Mouse (Mus musculus): Measurements from ENCODE around the gene Psmd12. TPM values are rescaled to one million over a fixed set of nuclear protein-coding genes. Genes with fewer than 3 reads are reported as not detected.

Psmd12 gene
- polyA plus RNA-seq, 1 experiment from 2014 or later: 178 TPM

- Histone ChIP-seq H3K9ac (no peak overlapping the region), H3K27ac (no peak overlapping the region), H3K4me1 (peaks cover 23% of the 10 kb centered on the region), H3K27me3 (no peaks in the 10 kb centered on the region), H3K4me3 (no peak overlapping the region), H3K4me2 (replicated peaks) (no peak overlapping the region), H3K36me3 (peaks cover 15% of the 10 kb centered on the region), H3K9me3 (no peaks in the 10 kb centered on the region)
- WGBS: 72% methylated on average over 17 of the region's 17 CpGs
- ATAC-seq (ENCODE audit: low FRiP score, low read depth): no peak
These were observed 29.9 kb upstream of the Psmd12 start for GRCm38 (mm10) chr11:107449169-107449910.

GRCm38 (mm10) chr11:107450097-107450496 is 29.2 kb upstream of the Psmd12 start:
- H3K9me3 ChIP-seq: no peaks in the 10 kb centered on the region
- peaks cover 23% of the 10 kb centered on the region for H3K4me1 ChIP-seq
- no peak for ATAC-seq (ENCODE audit: low FRiP score, low read depth)
- H3K27ac ChIP-seq: no peak overlapping the region
- no peak overlapping the region for H3K9ac ChIP-seq
- WGBS: 87% methylated on average over 6 of the region's 6 CpGs
- no peak overlapping the region for H3K4me2 ChIP-seq (replicated peaks)
- H3K27me3 ChIP-seq: no peaks in the 10 kb centered on the region
- peaks cover 15% of the 10 kb centered on the region for H3K36me3 ChIP-seq
- H3K4me3 ChIP-seq: no peak overlapping the region

DNA sequence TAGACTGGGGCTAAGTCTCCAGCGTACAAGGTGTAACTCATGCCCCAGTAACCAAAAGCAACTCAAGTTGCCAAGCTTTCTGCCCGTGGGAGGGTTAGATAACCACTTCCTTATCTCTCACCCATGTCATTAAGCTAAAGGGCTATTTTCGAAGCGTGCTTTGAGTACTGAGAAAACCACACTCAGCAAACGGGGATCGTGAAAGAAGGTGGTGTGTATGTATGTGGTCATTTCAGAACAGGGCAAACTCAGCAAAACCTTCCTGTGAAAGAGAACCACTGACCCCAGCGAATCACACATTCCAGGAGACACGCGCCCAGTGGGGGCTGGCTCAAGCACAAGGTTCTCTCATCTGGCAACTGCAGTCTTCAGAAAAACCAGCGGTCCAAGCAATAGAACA is 28.2 kb upstream of the Psmd12 start:
- no peak overlapping the region for H3K9ac ChIP-seq
- whole genome bisulfite sequencing: 85% methylated on average over 10 of the region's 10 CpGs
- no peaks in the 10 kb centered on the region for H3K9me3 ChIP-seq
- H3K4me1 ChIP-seq: peaks cover 23% of the 10 kb centered on the region
- no peak overlapping the region for H3K4me2 ChIP-seq (replicated peaks)
- ATAC-seq (ENCODE audit: low FRiP score, low read depth): no peak
- H3K27ac ChIP-seq: no peak overlapping the region
- no peak overlapping the region for H3K4me3 ChIP-seq
- peaks cover 16% of the 10 kb centered on the region for H3K36me3 ChIP-seq
- no peaks in the 10 kb centered on the region for H3K27me3 ChIP-seq

DNA sequence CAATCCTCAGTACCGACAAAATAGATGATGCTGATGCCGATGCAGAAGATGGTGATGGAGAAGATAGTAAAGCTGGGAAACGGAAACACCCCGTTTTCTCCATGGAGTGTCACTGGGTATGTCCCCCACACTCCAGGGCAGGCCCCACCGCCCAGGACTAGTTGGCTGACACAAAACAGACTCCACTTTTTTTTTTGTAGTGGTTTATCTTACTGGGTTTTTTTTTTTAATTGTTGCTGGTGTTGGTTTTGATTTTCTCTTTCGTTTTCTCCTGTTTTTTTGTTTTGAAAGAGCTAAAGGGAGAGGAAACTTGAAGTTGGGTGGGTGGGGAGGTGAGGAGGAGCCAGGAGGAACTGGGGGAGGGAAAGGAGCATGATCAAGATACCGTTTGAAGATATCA is 27.2 kb upstream of the Psmd12 start:
- Histone ChIP-seq H3K27ac (no peak overlapping the region), H3K36me3 (peaks cover 19% of the 10 kb centered on the region), H3K9me3 (no peaks in the 10 kb centered on the region), H3K9ac (no peak overlapping the region), H3K27me3 (no peaks in the 10 kb centered on the region), H3K4me3 (no peak overlapping the region), H3K4me2 (replicated peaks) (no peak overlapping the region), H3K4me1 (peaks cover 20% of the 10 kb centered on the region)
- WGBS: 94% methylated on average over 7 of the region's 7 CpGs
- no peak for ATAC-seq (ENCODE audit: low FRiP score, low read depth)

GRCm38 (mm10) chr11:107454546-107455462 is 24.5 kb upstream of the Psmd12 start:
- 55% methylated on average over 19 of the region's 19 CpGs for WGBS
- H3K9ac ChIP-seq: no peak overlapping the region
- H3K27me3 ChIP-seq: no peaks in the 10 kb centered on the region
- H3K4me2 ChIP-seq (replicated peaks): no peak overlapping the region
- ATAC-seq (ENCODE audit: low FRiP score, low read depth): no peak
- H3K9me3 ChIP-seq: no peaks in the 10 kb centered on the region
- peaks cover 22% of the 10 kb centered on the region for H3K36me3 ChIP-seq
- no peak overlapping the region for H3K4me3 ChIP-seq
- H3K4me1 ChIP-seq: 0 out of 2 replicates have a peak, but pooled peaks cover 9% of the 10 kb centered on the region
- no peak overlapping the region for H3K27ac ChIP-seq

DNA sequence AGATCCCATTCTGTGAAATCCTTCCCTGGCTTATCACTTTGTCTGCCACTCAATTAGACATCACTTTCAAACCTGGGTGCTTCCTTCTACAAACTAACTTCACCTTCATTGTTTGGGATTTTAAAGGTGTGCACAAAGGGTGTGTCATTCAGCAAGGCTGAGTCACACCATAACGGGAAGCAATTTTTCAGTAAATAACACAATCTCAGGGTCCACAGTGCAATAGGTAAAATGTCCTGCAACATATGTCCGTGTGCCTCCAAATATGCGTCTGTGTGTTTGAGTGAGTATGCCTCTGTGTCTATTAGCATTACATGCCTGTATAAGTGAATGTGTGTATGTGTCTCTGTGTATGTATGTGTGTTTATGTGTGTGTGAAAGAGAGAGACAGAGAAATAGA is 22.0 kb upstream of the Psmd12 start:
- no peak overlapping the region for H3K4me3 ChIP-seq
- no peak overlapping the region for H3K4me2 ChIP-seq (replicated peaks)
- H3K27ac ChIP-seq: no peak overlapping the region
- 0 out of 2 replicates have a peak, but pooled peaks cover 12% of the 10 kb centered on the region for H3K4me1 ChIP-seq
- WGBS: 93% methylated on average over 3 of the region's 3 CpGs
- no peak overlapping the region for H3K9ac ChIP-seq
- H3K9me3 ChIP-seq: no peaks in the 10 kb centered on the region
- H3K36me3 ChIP-seq: peaks cover 26% of the 10 kb centered on the region
- no peaks in the 10 kb centered on the region for H3K27me3 ChIP-seq
- no peak for ATAC-seq (ENCODE audit: low FRiP score, low read depth)

DNA sequence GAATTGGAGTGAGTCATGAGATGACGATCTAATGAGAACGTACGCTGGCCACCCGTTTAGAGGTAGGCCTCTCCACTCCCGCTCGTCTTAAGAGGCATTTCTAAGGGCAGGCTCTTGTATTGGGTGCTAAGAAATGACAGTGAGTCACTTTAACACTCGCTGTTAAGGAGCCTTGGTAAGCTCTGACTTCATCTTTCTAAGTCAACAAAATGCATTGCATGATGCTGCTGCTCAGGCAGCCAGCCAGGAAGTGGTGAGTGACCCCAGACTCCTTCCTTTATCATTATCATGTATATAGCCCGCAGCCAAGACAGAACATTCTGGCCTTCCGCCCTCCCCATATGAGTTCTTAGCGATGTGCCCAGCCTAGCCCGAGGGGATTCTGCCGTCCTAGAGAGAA is 21.0 kb upstream of the Psmd12 start:
- H3K27ac ChIP-seq: no peak overlapping the region
- H3K9me3 ChIP-seq: no peaks in the 10 kb centered on the region
- WGBS: 82% methylated on average over 12 of the region's 12 CpGs
- H3K4me3 ChIP-seq: no peak overlapping the region
- H3K27me3 ChIP-seq: no peaks in the 10 kb centered on the region
- H3K9ac ChIP-seq: no peak overlapping the region
- 0 out of 2 replicates have a peak, but pooled peaks cover 12% of the 10 kb centered on the region for H3K4me1 ChIP-seq
- peaks cover 23% of the 10 kb centered on the region for H3K36me3 ChIP-seq
- no peak for ATAC-seq (ENCODE audit: low FRiP score, low read depth)
- no peak overlapping the region for H3K4me2 ChIP-seq (replicated peaks)

GRCm38 (mm10) chr11:107458986-107459385 is 20.3 kb upstream of the Psmd12 start:
- Histone ChIP-seq H3K4me2 (replicated peaks) (no peak overlapping the region), H3K4me1 (0 out of 2 replicates have a peak, but pooled peaks cover 12% of the 10 kb centered on the region), H3K27me3 (no peaks in the 10 kb centered on the region), H3K27ac (no peak overlapping the region), H3K9ac (no peak overlapping the region), H3K9me3 (no peaks in the 10 kb centered on the region), H3K36me3 (peaks cover 20% of the 10 kb centered on the region), H3K4me3 (no peak overlapping the region)
- ATAC-seq (ENCODE audit: low FRiP score, low read depth): no peak
- 74% methylated on average over 7 of the region's 7 CpGs for WGBS

DNA sequence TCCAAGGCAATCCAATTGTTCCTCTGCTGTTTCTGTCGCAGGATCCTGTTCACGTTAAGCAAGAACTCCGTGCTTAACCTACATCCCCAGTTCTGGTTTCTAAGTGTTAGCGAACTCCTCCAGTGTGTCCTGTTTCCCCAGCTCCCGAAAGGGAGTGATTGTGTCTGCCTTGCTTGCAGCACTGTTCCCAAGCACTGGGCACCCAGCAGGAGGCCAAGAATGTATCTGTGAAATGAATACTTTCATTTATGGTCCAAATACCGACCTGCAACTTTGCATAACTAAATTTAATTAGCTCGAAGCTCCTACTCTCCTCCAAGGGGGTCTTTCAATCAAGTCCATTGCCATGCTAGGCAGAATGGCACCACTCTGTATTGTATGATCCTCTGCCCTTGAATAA is 19.5 kb upstream of the Psmd12 start:
- WGBS: 77% methylated on average over 7 of the region's 7 CpGs
- no peak overlapping the region for H3K27ac ChIP-seq
- no peak overlapping the region for H3K4me3 ChIP-seq
- no peak for ATAC-seq (ENCODE audit: low FRiP score, low read depth)
- no peaks in the 10 kb centered on the region for H3K27me3 ChIP-seq
- H3K36me3 ChIP-seq: peaks cover 20% of the 10 kb centered on the region
- no peak overlapping the region for H3K4me2 ChIP-seq (replicated peaks)
- no peak overlapping the region for H3K9ac ChIP-seq
- no peaks in the 10 kb centered on the region for H3K9me3 ChIP-seq
- H3K4me1 ChIP-seq: 0 out of 2 replicates have a peak, but pooled peaks cover 12% of the 10 kb centered on the region

DNA sequence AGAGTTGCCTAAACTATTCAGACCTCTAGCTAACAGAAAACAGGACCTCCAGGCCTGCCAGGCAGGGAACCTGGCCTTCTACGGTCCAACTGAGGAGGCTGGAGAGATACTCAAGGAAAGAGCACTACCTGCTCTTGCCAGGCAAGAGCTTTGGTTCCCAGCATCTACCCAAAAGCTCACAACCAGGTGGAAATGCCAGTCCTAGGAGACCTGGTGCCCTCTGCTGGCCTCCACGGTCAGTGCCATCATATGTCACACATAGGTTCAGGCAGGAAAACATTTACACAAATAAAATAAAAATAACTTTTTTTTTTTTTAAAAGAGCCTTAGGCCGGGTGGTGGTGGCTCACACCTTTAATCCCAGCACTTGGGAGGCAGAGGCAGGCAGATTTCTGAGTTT is 16.8 kb upstream of the Psmd12 start:
- H3K27ac ChIP-seq: no peak overlapping the region
- no peak overlapping the region for H3K4me3 ChIP-seq
- peaks cover 15% of the 10 kb centered on the region for H3K36me3 ChIP-seq
- ATAC-seq (ENCODE audit: low FRiP score, low read depth): no peak
- no peaks in the 10 kb centered on the region for H3K9me3 ChIP-seq
- H3K9ac ChIP-seq: no peak overlapping the region
- H3K4me1 ChIP-seq: peaks cover 29% of the 10 kb centered on the region
- no peak overlapping the region for H3K4me2 ChIP-seq (replicated peaks)
- WGBS: 87% methylated on average over 3 of the region's 3 CpGs
- H3K27me3 ChIP-seq: no peaks in the 10 kb centered on the region

GRCm38 (mm10) chr11:107463251-107463681 is 16.0 kb upstream of the Psmd12 start:
- 90% methylated on average over 12 of the region's 12 CpGs for WGBS
- Histone ChIP-seq H3K4me3 (no peak overlapping the region), H3K27ac (no peak overlapping the region), H3K9ac (no peak overlapping the region), H3K4me1 (peaks cover 33% of the 10 kb centered on the region), H3K36me3 (peaks cover 13% of the 10 kb centered on the region), H3K9me3 (no peaks in the 10 kb centered on the region), H3K27me3 (no peaks in the 10 kb centered on the region), H3K4me2 (replicated peaks) (no peak overlapping the region)
- ATAC-seq (ENCODE audit: low FRiP score, low read depth): no peak

DNA sequence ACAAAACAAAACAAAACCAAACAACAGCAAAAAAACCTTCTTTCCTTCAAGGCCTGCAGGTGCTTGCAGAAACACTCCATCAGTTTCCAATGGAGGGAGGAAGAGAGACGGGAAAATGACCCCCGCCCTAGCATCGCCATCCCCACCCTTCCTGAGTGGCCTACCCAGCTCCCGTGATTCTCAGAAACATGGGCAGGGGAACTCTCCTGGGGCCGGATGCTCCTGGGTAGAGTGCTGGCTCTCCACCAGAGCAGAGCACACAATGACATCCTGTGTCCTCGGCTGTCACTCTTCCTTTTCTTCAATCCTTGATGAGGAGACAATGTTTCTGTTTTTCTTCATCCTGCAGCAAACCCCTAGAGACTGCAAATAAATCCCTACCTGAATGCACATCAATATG is 15.1 kb upstream of the Psmd12 start:
- 78% methylated on average over 6 of the region's 6 CpGs for WGBS
- Histone ChIP-seq H3K27ac (no peak overlapping the region), H3K27me3 (no peaks in the 10 kb centered on the region), H3K4me3 (no peak overlapping the region), H3K4me2 (replicated peaks) (no peak overlapping the region), H3K9me3 (no peaks in the 10 kb centered on the region), H3K9ac (no peak overlapping the region), H3K4me1 (peaks cover 29% of the 10 kb centered on the region), H3K36me3 (peaks cover 13% of the 10 kb centered on the region)
- no peak for ATAC-seq (ENCODE audit: low FRiP score, low read depth)

Data from limb, embryonic 13.5 days (tissue).